Mouse (Mus musculus): Measurements from ENCODE around the gene Nfic.

The Nfic gene

DNA sequence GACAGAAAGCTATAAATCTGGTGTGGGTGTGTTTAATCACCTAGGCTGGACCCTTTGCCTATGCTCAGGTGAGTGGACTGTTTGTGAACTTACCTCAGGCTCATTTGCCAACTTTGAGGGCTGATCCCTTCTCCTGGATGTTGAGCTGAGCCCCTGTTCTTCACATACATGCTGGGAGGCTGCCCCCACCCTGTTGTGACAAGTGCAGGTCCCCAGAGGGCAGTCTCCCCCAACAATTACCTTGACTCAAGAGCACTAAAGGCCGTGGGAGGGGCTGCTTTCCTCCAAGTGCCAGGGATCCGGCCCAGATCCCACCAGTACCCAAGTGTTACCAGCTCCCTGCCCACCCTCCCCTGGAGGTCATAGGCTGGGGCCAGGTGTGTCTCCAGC lies 29.6 kb upstream of the Nfic start:
- DNase-seq = no peak

GRCm38 (mm10) chr10:81484441-81485059 lies 29.1 kb upstream of the Nfic start:
- no peak for DNase-seq

- DNase-seq = no peak
Measured at GRCm38 (mm10) chr10:81483983-81484382, 28.5 kb upstream of the Nfic start.

GRCm38 (mm10) chr10:81482533-81482889 lies 27.1 kb upstream of the Nfic start, which contains the start of gene Celf5:
Gene Celf5 (minus strand): TSS chr10:81482709.
- no peak for DNase-seq

GRCm38 (mm10) chr10:81481605-81482532 lies 26.4 kb upstream of the Nfic start:
- no peak for DNase-seq

- DNase-seq = no peak
Measured at GRCm38 (mm10) chr10:81474461-81474860, 19.0 kb upstream of the Nfic start.

GRCm38 (mm10) chr10:81473003-81473451 lies 17.6 kb upstream of the Nfic start:
- no peak for DNase-seq

DNA sequence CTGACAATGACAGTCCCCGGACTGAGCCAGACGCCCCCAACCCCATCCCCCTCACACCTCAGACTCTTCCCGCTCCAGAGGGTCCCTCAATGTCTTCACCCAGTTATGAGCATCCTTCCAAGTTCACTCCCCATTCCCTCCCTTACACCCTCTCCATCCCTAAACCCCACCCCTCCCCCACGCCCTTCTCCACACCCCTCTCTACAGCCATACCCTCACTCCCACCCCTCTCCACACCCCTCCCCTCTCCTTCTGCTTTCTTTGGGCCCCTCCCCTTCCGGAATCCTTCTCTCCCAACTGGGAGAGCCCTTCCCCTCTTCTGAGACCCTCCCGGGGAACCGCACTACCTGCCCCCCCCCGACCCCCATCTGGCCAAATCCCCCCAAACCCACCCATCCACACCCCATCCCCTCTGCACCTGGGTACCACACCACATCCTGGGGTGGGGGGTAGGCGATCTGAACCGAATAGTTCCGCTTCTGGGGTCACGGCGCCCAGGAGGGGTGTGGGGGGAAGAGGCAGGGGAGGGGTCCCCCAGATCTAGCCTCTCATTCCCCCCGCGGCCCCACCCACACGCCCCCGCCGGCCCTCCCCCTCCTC lies 17.1 kb upstream of the Nfic start:
- no peak for DNase-seq

GRCm38 (mm10) chr10:81470454-81470853 lies 15.0 kb upstream of the Nfic start:
- no peak for DNase-seq

- no peak for DNase-seq
Measured at GRCm38 (mm10) chr10:81469253-81469652, 13.8 kb upstream of the Nfic start.

GRCm38 (mm10) chr10:81467670-81468235 lies 12.3 kb upstream of the Nfic start:
- DNase-seq = peak in 1 of 2 experiments; percentile 1

DNA sequence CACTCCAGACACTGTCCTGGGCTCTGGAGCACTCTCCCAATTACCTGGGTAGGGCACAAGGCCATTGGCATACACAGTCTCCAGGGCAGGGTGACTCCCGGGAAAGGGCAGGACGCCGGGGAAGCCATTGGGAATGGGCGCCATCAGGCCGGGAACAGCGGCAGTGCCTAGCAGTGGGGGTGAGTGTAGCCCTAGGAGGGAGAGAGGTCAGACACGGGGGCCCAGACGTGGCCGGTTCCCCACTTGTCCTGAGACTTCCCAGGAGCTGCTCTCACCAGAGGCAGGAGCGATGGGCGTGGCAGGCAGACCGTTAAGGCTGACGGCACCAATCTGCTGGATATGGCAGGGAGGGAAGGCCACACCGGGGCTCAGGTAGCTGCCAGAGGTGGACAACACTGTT lies 11.4 kb upstream of the Nfic start:
- DNase-seq = peak in 1 of 2 experiments; percentile 1

GRCm38 (mm10) chr10:81466066-81466465 lies 10.6 kb upstream of the Nfic start:
- DNase-seq = peak in 1 of 2 experiments; percentile 0

GRCm38 (mm10) chr10:81465265-81465645 lies 9.8 kb upstream of the Nfic start:
- DNase-seq = peak; percentile 0 to 3

- peak; percentile 3 to 11 for DNase-seq
Measured at GRCm38 (mm10) chr10:81464405-81465264, 9.2 kb upstream of the Nfic start.

GRCm38 (mm10) chr10:81463531-81463930 lies 8.1 kb upstream of the Nfic start:
- DNase-seq = peak in 1 of 2 experiments; percentile 1

DNA sequence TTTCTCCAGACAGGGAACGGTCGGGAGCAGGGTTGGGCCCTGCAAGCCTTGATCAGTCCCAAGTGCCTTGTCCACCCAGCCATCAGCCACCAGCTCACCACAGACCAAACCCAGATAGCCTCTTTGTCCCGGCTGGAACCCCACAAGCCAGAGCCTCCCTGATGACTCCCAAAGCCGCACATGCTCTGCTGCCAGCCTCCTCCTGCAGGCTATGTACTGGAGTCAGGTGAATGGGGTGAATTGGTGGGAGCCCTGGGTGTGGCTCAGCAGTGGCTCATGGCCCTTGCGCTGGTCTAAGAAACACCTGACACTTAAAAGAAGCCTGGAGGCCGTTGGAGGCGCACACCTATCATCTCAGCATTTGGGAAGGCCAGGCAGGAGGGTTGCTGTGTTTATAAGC lies 7.5 kb upstream of the Nfic start:
- DNase-seq = peak in 1 of 2 experiments; percentile 2

GRCm38 (mm10) chr10:81462415-81462804 lies 7.0 kb upstream of the Nfic start:
- DNase-seq = peak in 1 of 2 experiments; percentile 7

DNA sequence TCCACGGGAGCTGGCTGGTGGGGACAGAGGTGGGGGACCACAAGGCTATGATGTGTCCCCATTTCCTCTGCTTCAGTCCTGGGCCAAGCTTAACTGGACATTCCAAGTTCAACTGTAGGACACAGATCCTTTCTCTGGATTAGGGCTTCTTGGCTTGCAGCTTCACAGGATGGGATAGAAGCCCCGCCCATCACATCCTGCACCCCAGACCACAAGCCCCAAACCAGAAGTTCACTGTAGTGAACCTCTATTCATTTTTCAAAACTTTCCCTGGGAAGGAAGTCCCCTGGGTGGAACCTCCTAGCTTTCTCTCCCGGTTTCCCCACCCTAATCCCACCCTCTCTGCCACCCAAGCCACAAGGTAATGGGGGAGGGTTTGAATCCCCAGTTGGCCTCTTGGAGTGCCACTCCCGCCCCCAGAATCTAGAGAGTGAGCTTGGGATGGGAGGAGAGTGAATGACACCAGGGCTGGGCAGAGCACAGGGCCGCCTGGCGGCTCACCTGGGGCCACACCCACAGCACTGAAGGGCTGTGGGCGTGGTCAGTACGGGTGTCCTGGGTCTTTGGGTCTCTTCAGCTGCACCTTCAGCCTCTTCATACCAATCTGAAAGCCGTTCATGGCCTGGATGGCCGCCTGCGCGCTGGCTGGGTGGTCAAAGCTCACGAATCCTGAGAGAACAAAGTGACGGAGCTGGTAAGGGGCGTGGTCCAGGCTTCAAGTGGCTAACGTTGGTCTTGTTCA lies 6.4 kb upstream of the Nfic start:
- no peak for DNase-seq

DNA sequence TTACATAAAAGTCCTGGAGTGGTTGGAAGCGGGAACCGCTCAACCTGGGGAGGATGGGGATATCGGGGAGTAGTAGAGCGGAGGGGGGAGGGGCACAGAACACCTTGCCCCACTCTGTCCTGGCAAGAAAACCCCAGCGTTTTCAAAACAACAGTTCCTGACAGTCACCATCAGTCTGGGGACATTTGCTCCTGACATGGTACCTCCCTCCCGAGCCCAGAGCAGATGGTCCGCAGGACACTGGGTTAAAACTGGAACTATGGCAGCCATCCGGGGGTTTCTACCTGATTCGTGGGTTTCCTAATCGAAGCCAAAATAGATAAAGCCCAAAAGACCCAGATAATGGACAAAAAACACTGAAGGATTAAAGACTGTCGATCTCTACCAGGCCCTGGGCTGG lies 5.5 kb upstream of the Nfic start:
- DNase-seq = no peak

- peak; percentile 1 to 2 for DNase-seq
Measured at GRCm38 (mm10) chr10:81460471-81460870, 5.0 kb upstream of the Nfic start.

GRCm38 (mm10) chr10:81459399-81459798 lies 4.0 kb upstream of the Nfic start:
- no peak for DNase-seq

All from thymus, adult 18-20 months (tissue).